Mouse (Mus musculus): Measurements from ENCODE around the gene Smcp. TPM values are rescaled to one million over a fixed set of nuclear protein-coding genes. Genes with fewer than 3 reads are reported as not detected.

Gene Smcp
- polyA plus RNA-seq, 1 experiment from 2014 or later, result not detected

GRCm38 (mm10) chr3:92583164-92583826 is 5.5 kb downstream of the Smcp start:
- no peaks in the 10 kb centered on the region for H3K27me3 ChIP-seq (replicated peaks)
- H3K4me3 ChIP-seq, result no peak overlapping the region
- 72% methylated on average over 3 of the region's 3 CpGs for WGBS
- no peaks in the 10 kb centered on the region for H3K4me1 ChIP-seq
- H3K27ac ChIP-seq (replicated peaks), result no peak overlapping the region
- no peaks in the 10 kb centered on the region for H3K36me3 ChIP-seq
- H3K4me2 ChIP-seq, result no peak overlapping the region
- no peak for ATAC-seq (ENCODE audit: extremely low read depth, insufficient number of reproducible peaks, low FRiP score, low TSS enrichment)
- no peak overlapping the region for H3K9ac ChIP-seq
- H3K9me3 ChIP-seq, result no peaks in the 10 kb centered on the region

DNA sequence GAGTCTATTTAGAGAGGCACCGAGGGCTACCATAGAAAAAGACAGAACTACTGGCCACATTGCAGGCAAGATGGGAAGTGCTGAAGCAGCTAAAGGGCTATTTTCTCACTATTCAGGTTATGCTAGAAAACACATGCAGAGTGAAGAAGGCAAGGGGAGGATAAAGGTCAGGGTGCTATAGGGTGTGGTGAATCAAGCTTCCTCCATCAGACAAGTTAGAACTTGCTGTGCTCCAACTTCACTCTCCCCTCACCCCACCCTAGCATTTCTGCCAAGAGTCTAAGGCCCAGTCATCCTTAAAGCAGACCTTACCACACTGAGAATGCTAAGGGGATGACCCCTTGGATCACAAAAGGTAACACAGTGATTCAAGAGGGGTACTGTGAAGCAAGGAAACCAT is 9.3 kb downstream of the Smcp start:
- Histone ChIP-seq H3K9me3 (no peaks in the 10 kb centered on the region), H3K4me1 (no peaks in the 10 kb centered on the region), H3K9ac (no peak overlapping the region), H3K4me2 (no peak overlapping the region), H3K27me3 (replicated peaks) (no peaks in the 10 kb centered on the region), H3K4me3 (no peak overlapping the region), H3K36me3 (no peaks in the 10 kb centered on the region), H3K27ac (replicated peaks) (no peak overlapping the region)
- WGBS, result 74% methylated on average over 1 of the region's 1 CpGs
- ATAC-seq (ENCODE audit: extremely low read depth, insufficient number of reproducible peaks, low FRiP score, low TSS enrichment), result no peak

GRCm38 (mm10) chr3:92578652-92579413 is 10.0 kb downstream of the Smcp start:
- no peak overlapping the region for H3K4me3 ChIP-seq
- H3K9ac ChIP-seq, result no peak overlapping the region
- 50% methylated on average over 4 of the region's 4 CpGs for WGBS
- no peak overlapping the region for H3K4me2 ChIP-seq
- H3K9me3 ChIP-seq, result no peaks in the 10 kb centered on the region
- H3K4me1 ChIP-seq, result no peaks in the 10 kb centered on the region
- H3K27me3 ChIP-seq (replicated peaks), result no peaks in the 10 kb centered on the region
- no peaks in the 10 kb centered on the region for H3K36me3 ChIP-seq
- H3K27ac ChIP-seq (replicated peaks), result no peak overlapping the region
- ATAC-seq (ENCODE audit: extremely low read depth, insufficient number of reproducible peaks, low FRiP score, low TSS enrichment), result no peak

DNA sequence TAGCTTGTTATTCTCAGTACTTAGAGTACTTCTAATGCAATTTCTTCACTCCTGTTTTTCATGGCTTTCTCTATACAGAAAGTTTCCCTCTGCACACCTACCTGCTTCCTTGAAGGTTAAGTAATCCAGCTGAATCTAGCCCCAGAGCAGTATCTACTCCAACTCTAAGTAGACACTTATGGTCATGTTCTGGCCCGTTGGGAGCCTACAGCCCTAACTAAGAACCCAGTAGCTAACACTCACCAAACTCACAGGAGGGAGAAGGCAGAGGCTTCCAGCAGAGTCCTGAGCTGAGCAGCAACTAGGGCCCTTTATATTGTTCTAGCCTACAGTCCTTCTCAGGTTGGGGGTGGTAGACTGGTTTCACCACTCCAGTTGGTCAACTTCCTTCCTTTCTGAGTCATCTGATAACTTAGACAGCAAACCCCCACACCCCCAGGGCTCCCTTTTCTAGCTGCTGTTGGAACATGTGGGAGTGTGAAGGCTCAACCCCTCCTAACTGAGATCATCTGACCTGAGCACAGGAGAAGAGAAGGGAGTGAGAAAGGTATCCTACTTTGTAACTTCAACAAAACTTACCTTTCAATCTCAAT is 15.3 kb downstream of the Smcp start, which contains the start of gene Ivl:
TSS of gene Ivl (minus strand) at position 287 of the 593 bp plus-strand sequence.
- Histone ChIP-seq H3K9me3 (no peaks in the 10 kb centered on the region), H3K4me1 (no peaks in the 10 kb centered on the region), H3K4me3 (no peak within 1 kb of the TSS), H3K4me2 (no peak within 1 kb of the TSS), H3K9ac (no peak within 1 kb of the TSS), H3K27ac (replicated peaks) (no peak within 1 kb of the TSS), H3K36me3 (no peaks in the 10 kb centered on the region), H3K27me3 (replicated peaks) (no peaks in the 10 kb centered on the region)
- ATAC-seq (ENCODE audit: extremely low read depth, insufficient number of reproducible peaks, low FRiP score, low TSS enrichment), result no peak
- whole genome bisulfite sequencing, result 41% methylated on average over 1 of the region's 1 CpGs

GRCm38 (mm10) chr3:92572514-92573155 is 16.2 kb downstream of the Smcp start:
- Histone ChIP-seq H3K4me1 (no peaks in the 10 kb centered on the region), H3K9me3 (no peaks in the 10 kb centered on the region), H3K36me3 (no peaks in the 10 kb centered on the region), H3K4me3 (no peak overlapping the region), H3K27me3 (replicated peaks) (no peaks in the 10 kb centered on the region), H3K27ac (replicated peaks) (no peak overlapping the region), H3K4me2 (no peak overlapping the region), H3K9ac (no peak overlapping the region)
- WGBS, result 48% methylated on average over 2 of the region's 2 CpGs
- ATAC-seq (ENCODE audit: extremely low read depth, insufficient number of reproducible peaks, low FRiP score, low TSS enrichment), result no peak

- WGBS, result 70% methylated on average over 2 of the region's 2 CpGs
- Histone ChIP-seq H3K9ac (no peak overlapping the region), H3K4me2 (no peak overlapping the region), H3K9me3 (no peaks in the 10 kb centered on the region), H3K27ac (replicated peaks) (no peak overlapping the region), H3K4me1 (no peaks in the 10 kb centered on the region), H3K27me3 (replicated peaks) (no peaks in the 10 kb centered on the region), H3K36me3 (no peaks in the 10 kb centered on the region), H3K4me3 (no peak overlapping the region)
- no peak for ATAC-seq (ENCODE audit: extremely low read depth, insufficient number of reproducible peaks, low FRiP score, low TSS enrichment)
Observed at GRCm38 (mm10) chr3:92568752-92569151, 20.0 kb downstream of the Smcp start.

- no peak for ATAC-seq (ENCODE audit: extremely low read depth, insufficient number of reproducible peaks, low FRiP score, low TSS enrichment)
- H3K4me3 ChIP-seq, result no peak overlapping the region
- no peak overlapping the region for H3K27ac ChIP-seq (replicated peaks)
- H3K36me3 ChIP-seq, result no peaks in the 10 kb centered on the region
- H3K4me2 ChIP-seq, result no peak overlapping the region
- H3K27me3 ChIP-seq (replicated peaks), result no peaks in the 10 kb centered on the region
- no peaks in the 10 kb centered on the region for H3K4me1 ChIP-seq
- no peak overlapping the region for H3K9ac ChIP-seq
- H3K9me3 ChIP-seq, result no peaks in the 10 kb centered on the region
Observed at GRCm38 (mm10) chr3:92565418-92565817, 23.4 kb downstream of the Smcp start.

DNA sequence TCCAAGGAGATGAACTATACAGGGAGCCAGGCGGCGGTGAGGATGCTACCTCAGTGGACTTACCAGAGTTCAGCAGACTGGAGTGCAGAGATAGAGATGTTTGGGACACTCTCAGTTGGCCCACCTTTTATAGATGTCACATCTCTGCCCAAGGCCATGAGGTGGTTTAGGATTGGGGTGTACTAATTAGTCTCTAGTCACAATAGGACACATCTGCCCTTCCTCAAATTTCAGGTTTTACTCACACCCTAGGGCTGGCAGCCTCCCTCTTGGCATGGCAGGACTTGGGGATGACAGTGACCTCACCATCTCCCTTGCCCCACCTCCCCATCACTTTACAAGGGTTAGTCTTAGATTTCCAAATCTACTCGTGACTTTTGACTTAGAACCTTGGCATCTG is 54.4 kb downstream of the Smcp start, which contains the start of gene 2310046K23Rik:
TSS of gene 2310046K23Rik (minus strand) at position 101 of the 400 bp plus-strand sequence.
- no peak for ATAC-seq (ENCODE audit: extremely low read depth, insufficient number of reproducible peaks, low FRiP score, low TSS enrichment)
- 75% methylated on average over 3 of the region's 3 CpGs for WGBS
- no peaks in the 10 kb centered on the region for H3K36me3 ChIP-seq
- no peak within 1 kb of the TSS for H3K27ac ChIP-seq (replicated peaks)
- no peaks in the 10 kb centered on the region for H3K9me3 ChIP-seq
- H3K4me1 ChIP-seq, result no peaks in the 10 kb centered on the region
- H3K4me2 ChIP-seq, result no peak within 1 kb of the TSS
- no peak within 1 kb of the TSS for H3K4me3 ChIP-seq
- H3K27me3 ChIP-seq (replicated peaks), result no peaks in the 10 kb centered on the region
- no peak within 1 kb of the TSS for H3K9ac ChIP-seq

Other genes with a start within 250 kb of the Smcp start
- gene Sprr2d, start 249.9 kb downstream of the Smcp start, polyA plus RNA-seq (2015; fragmentation: Nextera tagmentation; extraction: Ambion mirVana), result not detected in 2 replicates
- gene Sprr2e, start 236.9 kb downstream of the Smcp start, polyA plus RNA-seq (2015; fragmentation: Nextera tagmentation; extraction: Ambion mirVana), result not detected in 2 replicates
- not detected in 2 replicates for gene Sprr2f, start 223.8 kb downstream of the Smcp start, polyA plus RNA-seq (2015; fragmentation: Nextera tagmentation; extraction: Ambion mirVana)
- gene Sprr2h, start 203.3 kb downstream of the Smcp start, polyA plus RNA-seq (2015; fragmentation: Nextera tagmentation; extraction: Ambion mirVana), result not detected in 2 replicates
- not detected in 2 replicates for gene Sprr2i, start 181.0 kb downstream of the Smcp start, polyA plus RNA-seq (2015; fragmentation: Nextera tagmentation; extraction: Ambion mirVana)
- not detected in 2 replicates for gene Sprr2j-ps, start 170.9 kb downstream of the Smcp start, polyA plus RNA-seq (2015; fragmentation: Nextera tagmentation; extraction: Ambion mirVana)
- gene Gm9774, start 159.6 kb downstream of the Smcp start, polyA plus RNA-seq (2015; fragmentation: Nextera tagmentation; extraction: Ambion mirVana), result 6.5 and 6.8 TPM in 2 replicates
- not detected in 2 replicates for gene Sprr2k, start 156.4 kb downstream of the Smcp start, polyA plus RNA-seq (2015; fragmentation: Nextera tagmentation; extraction: Ambion mirVana)
- gene Sprr1b, start 150.2 kb downstream of the Smcp start, polyA plus RNA-seq (2015; fragmentation: Nextera tagmentation; extraction: Ambion mirVana), result not detected in 2 replicates
- not detected in 2 replicates for gene Sprr3, start 130.3 kb downstream of the Smcp start, polyA plus RNA-seq (2015; fragmentation: Nextera tagmentation; extraction: Ambion mirVana)
- 0.19 and 0.31 TPM in 2 replicates for gene Sprr1a, start 103.1 kb downstream of the Smcp start, polyA plus RNA-seq (2015; fragmentation: Nextera tagmentation; extraction: Ambion mirVana)
- gene Sprr4, start 88.5 kb downstream of the Smcp start, polyA plus RNA-seq (2015; fragmentation: Nextera tagmentation; extraction: Ambion mirVana), result not detected in 2 replicates
- not detected in 2 replicates for gene 2310046K23Rik, start 54.5 kb downstream of the Smcp start, polyA plus RNA-seq (2015; fragmentation: Nextera tagmentation; extraction: Ambion mirVana)
- not detected in 2 replicates for gene Ivl, start 15.3 kb downstream of the Smcp start, polyA plus RNA-seq (2015; fragmentation: Nextera tagmentation; extraction: Ambion mirVana)
- gene 2210017I01Rik, start 18.5 kb upstream of the Smcp start, polyA plus RNA-seq (2015; fragmentation: Nextera tagmentation; extraction: Ambion mirVana), result not detected in 2 replicates
- gene Lce6a, start 32.7 kb upstream of the Smcp start, polyA plus RNA-seq (2015; fragmentation: Nextera tagmentation; extraction: Ambion mirVana), result not detected in 2 replicates
- gene Lce1a1, start 59.3 kb upstream of the Smcp start, polyA plus RNA-seq (2015; fragmentation: Nextera tagmentation; extraction: Ambion mirVana), result not detected in 2 replicates
- gene Lce1b, start 67.9 kb upstream of the Smcp start, polyA plus RNA-seq (2015; fragmentation: Nextera tagmentation; extraction: Ambion mirVana), result not detected in 2 replicates
- not detected in 2 replicates for gene Lce1a2, start 81.3 kb upstream of the Smcp start, polyA plus RNA-seq (2015; fragmentation: Nextera tagmentation; extraction: Ambion mirVana)
- not detected in 2 replicates for gene Lce1c, start 90.2 kb upstream of the Smcp start, polyA plus RNA-seq (2015; fragmentation: Nextera tagmentation; extraction: Ambion mirVana)
- not detected in 2 replicates for gene Lce1d, start 98.2 kb upstream of the Smcp start, polyA plus RNA-seq (2015; fragmentation: Nextera tagmentation; extraction: Ambion mirVana)
- gene Lce1e, start 120.1 kb upstream of the Smcp start, polyA plus RNA-seq (2015; fragmentation: Nextera tagmentation; extraction: Ambion mirVana), result not detected in 2 replicates
- gene Lce1f, start 131.4 kb upstream of the Smcp start, polyA plus RNA-seq (2015; fragmentation: Nextera tagmentation; extraction: Ambion mirVana), result not detected in 2 replicates
- not detected in 2 replicates for gene Gm38119, start 150.1 kb upstream of the Smcp start, polyA plus RNA-seq (2015; fragmentation: Nextera tagmentation; extraction: Ambion mirVana)
- gene Lce1g, start 163.3 kb upstream of the Smcp start, polyA plus RNA-seq (2015; fragmentation: Nextera tagmentation; extraction: Ambion mirVana), result not detected in 2 replicates
- gene Lce1h, start 176.1 kb upstream of the Smcp start, polyA plus RNA-seq (2015; fragmentation: Nextera tagmentation; extraction: Ambion mirVana), result not detected in 2 replicates
- gene Lce1i, start 189.9 kb upstream of the Smcp start, polyA plus RNA-seq (2015; fragmentation: Nextera tagmentation; extraction: Ambion mirVana), result not detected in 2 replicates
- gene Lce1j, start 201.5 kb upstream of the Smcp start, polyA plus RNA-seq (2015; fragmentation: Nextera tagmentation; extraction: Ambion mirVana), result not detected in 2 replicates
- not detected in 2 replicates for gene Lce1k, start 218.9 kb upstream of the Smcp start, polyA plus RNA-seq (2015; fragmentation: Nextera tagmentation; extraction: Ambion mirVana)
- not detected in 2 replicates for gene Kprp, start 238.2 kb upstream of the Smcp start, polyA plus RNA-seq (2015; fragmentation: Nextera tagmentation; extraction: Ambion mirVana)